ENCODE assay signal across 29 mouse cellular contexts in genomic region chr16:44702272-44702671, GRCm38 (mm10). TPM values are rescaled to one million over a fixed set of nuclear protein-coding genes. Genes with fewer than 3 reads are reported as not detected.
DNase-seq lines count a peak whose midpoint lies in the region; ATAC-seq and TF ChIP-seq lines count a peak whose summit lies in the region.
"Had no signal": no experiment of that assay in that cellular context is flagged by ENCODE, and none has a peak within 500 bp of the region (broad histone marks: within the 10 kb centered on the region; RNA-seq: fewer than 3 reads in every experiment).

No protein-coding gene starts in this region.

- peaks cover 35% of the 10 kb centered on the region for H3K4me1 ChIP-seq in limb, embryonic 14.5 days (ENCODE audit: control insufficient read depth, insufficient read depth, low read length)
- H3K4me1 ChIP-seq in stomach, embryonic 14.5 days (ENCODE audit: control insufficient read depth, insufficient read depth, low read length) = peaks cover 17% of the 10 kb centered on the region
- H3K4me1 ChIP-seq: hindbrain, embryonic 13.5 days had no signal

- TF ChIP-seq POLR2A in limb, embryonic 14.5 days (IDR thresholded peaks at IDR 0.05; ENCODE audit: borderline replicate concordance, extremely low read depth, insufficient read depth, insufficient read length) = no peak

- no peak overlapping the region for H3K4me3 ChIP-seq in limb, embryonic 14.5 days (replicated peaks; ENCODE audit: low read length)
- no peak overlapping the region for H3K4me3 ChIP-seq in stomach, embryonic 14.5 days (ENCODE audit: low read depth, low read length)
- H3K4me3 ChIP-seq: erythroblast, embryonic 14.5 days; forebrain, embryonic 12.5 days; hindbrain, embryonic 13.5 days; megakaryocyte, embryonic 14.5 days; stomach, embryonic 15.5 days had no signal

- ATAC-seq in limb, embryonic 14.5 days (ENCODE audit: low FRiP score, low read depth) = no peak
- peak; percentile 23; the same call in 1 of the 2 replicates for ATAC-seq in stomach, embryonic 14.5 days (ENCODE audit: insufficient number of reproducible peaks, insufficient read depth, low FRiP score, low read depth)
- ATAC-seq: intestine, postnatal 0 days; liver, postnatal 0 days had no signal

- H3K27me3 ChIP-seq in limb, embryonic 14.5 days (ENCODE audit: control insufficient read depth, insufficient read depth, low read length) = no peaks in the 10 kb centered on the region
- no peaks in the 10 kb centered on the region for H3K27me3 ChIP-seq in stomach, embryonic 14.5 days (ENCODE audit: control insufficient read depth, insufficient read depth, low read length)
- H3K27me3 ChIP-seq: forebrain, embryonic 12.5 days; hindbrain, embryonic 13.5 days; megakaryocyte, embryonic 14.5 days; stomach, embryonic 15.5 days had no signal

- DNase-seq in A20 (ENCODE audit: low read depth, low spot score) (peak; percentile 55), MEL-GATA-1-ER (ENCODE audit: extremely low read depth, low read depth) (peak; percentile 87), adipocyte (ENCODE audit: low spot score) (no peak)
- no peak for DNase-seq in limb, embryonic 14.5 days (ENCODE audit: low spot score)
- DNase-seq in kidney, adult 8-10 months = no peak
- no peak for DNase-seq in kidney, postnatal 14 days
- DNase-seq: adrenal gland, postnatal 36 days; cerebellum, adult 2 months; cerebellum, postnatal 36 days; embryo, embryonic 11 days; gastrocnemius, postnatal 25 days; heart, adult 18-20 months; heart, postnatal 36 days; kidney, postnatal 25 days; liver, postnatal 0 days; lung, postnatal 36 days; midbrain, embryonic 14.5 days; thymus, adult 2 months; thymus, postnatal 36 days had no signal

- peak overlapping the region; percentile 33; the same call in 1 of the 2 replicates for H3K27ac ChIP-seq in limb, embryonic 14.5 days (replicated peaks; ENCODE audit: low read depth, low read length)
- H3K27ac ChIP-seq in stomach, embryonic 14.5 days (ENCODE audit: low read length) = 0 out of 2 replicates have a peak overlapping the region, but pooled peaks have one; percentile 17
- H3K27ac ChIP-seq: forebrain, embryonic 12.5 days; hindbrain, embryonic 13.5 days had no signal

- H3K4me2 ChIP-seq in limb, embryonic 14.5 days (replicated peaks; ENCODE audit: low read depth, low read length, severe bottlenecking) = no peak overlapping the region
- no peak overlapping the region for H3K4me2 ChIP-seq in stomach, embryonic 14.5 days (replicated peaks; ENCODE audit: low read depth, low read length)
- H3K4me2 ChIP-seq: forebrain, embryonic 12.5 days; heart, embryonic 11.5 days; hindbrain, embryonic 13.5 days; liver, embryonic 11.5 days; stomach, embryonic 15.5 days had no signal

- H3K36me3 ChIP-seq in limb, embryonic 14.5 days (ENCODE audit: control insufficient read depth, insufficient read depth, low read length) = no peaks in the 10 kb centered on the region
- no peaks in the 10 kb centered on the region for H3K36me3 ChIP-seq in stomach, embryonic 14.5 days (ENCODE audit: control insufficient read depth, insufficient read depth, low read length)
- H3K36me3 ChIP-seq: forebrain, embryonic 12.5 days; G1E; hindbrain, embryonic 13.5 days; stomach, embryonic 15.5 days had no signal

- 59% methylated on average over 5 of the region's 5 CpGs for WGBS in limb, embryonic 14.5 days
- WGBS in stomach, embryonic 14.5 days = 65% methylated on average over 5 of the region's 5 CpGs

- H3K9ac ChIP-seq in limb, embryonic 14.5 days (ENCODE audit: low read depth, low read length, severe bottlenecking) = no peak overlapping the region
- no peak overlapping the region for H3K9ac ChIP-seq in stomach, embryonic 14.5 days (replicated peaks; ENCODE audit: low read depth, low read length)
- H3K9ac ChIP-seq: forebrain, embryonic 12.5 days; hindbrain, embryonic 13.5 days; liver, postnatal 0 days; stomach, embryonic 15.5 days had no signal

- no peaks in the 10 kb centered on the region for H3K9me3 ChIP-seq in limb, embryonic 14.5 days (ENCODE audit: control insufficient read depth, low read length)
- no peaks in the 10 kb centered on the region for H3K9me3 ChIP-seq in stomach, embryonic 14.5 days (ENCODE audit: control insufficient read depth, low read depth, low read length)
- H3K9me3 ChIP-seq: forebrain, embryonic 12.5 days; G1E; hindbrain, embryonic 13.5 days; megakaryocyte, embryonic 14.5 days; stomach, embryonic 15.5 days had no signal

RNA-seq across cellular contexts. Expression of gene Nepro, which starts 21.8 kb away (rescaled TPM):
- 10.6 and 13.0 TPM in 2 replicates for polyA plus RNA-seq in limb, embryonic 14.5 days (2012; rRNA removed)
- 7.9 and 8.1 TPM in 2 replicates for polyA plus RNA-seq in limb, embryonic 14.5 days (2014; fragmentation: Nextera tagmentation; extraction: Ambion mirVana)
- 9.3 and 10.0 TPM in 2 replicates for polyA plus RNA-seq in stomach, embryonic 14.5 days (2014; fragmentation: Nextera tagmentation; extraction: Ambion mirVana)

RNA-seq across cellular contexts. Expression of gene Gtpbp8, which starts 43.9 kb away (rescaled TPM):
- polyA plus RNA-seq in limb, embryonic 14.5 days (2012; rRNA removed) = 12.1 and 12.5 TPM in 2 replicates
- polyA plus RNA-seq in limb, embryonic 14.5 days (2014; fragmentation: Nextera tagmentation; extraction: Ambion mirVana) = 27.2 and 28.4 TPM in 2 replicates
- 27.9 and 29.4 TPM in 2 replicates for polyA plus RNA-seq in stomach, embryonic 14.5 days (2014; fragmentation: Nextera tagmentation; extraction: Ambion mirVana)

Comparison
In these comparisons a context has a peak if more than half of its experiments do, and no peak if none do; other contexts are left out.
1. DNase-seq: peak in A20 (single experiment) and MEL-GATA-1-ER (single experiment); none in limb, embryonic 14.5 days (single experiment), adipocyte (single experiment), kidney, adult 8-10 months (0 of 2) and kidney, postnatal 14 days (single experiment).